Mouse (Mus musculus) CD4-positive, CD25-positive, alpha-beta regulatory T cell, adult 2 months (primary cell): ENCODE results near the gene Dhrs9.
"Not testable (repeated sequence)": the region's sequence is repeated elsewhere in the genome, so short reads cannot be mapped to it uniquely, and the experiment has no call there.

Experiments
- DNase-seq: peaks from one replicate; pipeline ENCODE4 v3.0.0-alpha.2; 2012; ENCODE audit warnings: low read depth, low spot score

Gene Dhrs9

GRCm38 (mm10) chr2:69380281-69380680 is at the start of gene Dhrs9:
Gene Dhrs9, plus strand, starts transcription at chr2:69380445.
- peak; percentile 46 for DNase-seq

- not testable (repeated sequence) for DNase-seq
These were observed 48.7 kb upstream of the Dhrs9 start for GRCm38 (mm10) chr2:69331523-69331922.

- no peak for DNase-seq
These were observed 38.7 kb upstream of the Dhrs9 start for GRCm38 (mm10) chr2:69341506-69341905.

GRCm38 (mm10) chr2:69342496-69343221 is 37.6 kb upstream of the Dhrs9 start, which contains the start of gene Abcb11:
Gene Abcb11, minus strand, starts transcription at chr2:69342616.
- no peak for DNase-seq

- not testable (repeated sequence) for DNase-seq
These were observed 24.8 kb upstream of the Dhrs9 start for GRCm38 (mm10) chr2:69355402-69355801.

GRCm38 (mm10) chr2:69364831-69365230 is 15.4 kb upstream of the Dhrs9 start:
- DNase-seq, result no peak

GRCm38 (mm10) chr2:69365275-69365674 is 15.0 kb upstream of the Dhrs9 start:
- DNase-seq, result no peak

GRCm38 (mm10) chr2:69376780-69377179 is 3.5 kb upstream of the Dhrs9 start:
- no peak for DNase-seq

- DNase-seq, result no peak
These were observed 444 bp upstream of the Dhrs9 start for GRCm38 (mm10) chr2:69379801-69380200.

- DNase-seq, result peak; percentile 4
These were observed 1.5 kb downstream of the Dhrs9 start for GRCm38 (mm10) chr2:69381740-69382139.

- no peak for DNase-seq
These were observed 2.6 kb downstream of the Dhrs9 start for GRCm38 (mm10) chr2:69382838-69383237.

GRCm38 (mm10) chr2:69386118-69386871 is 6.0 kb downstream of the Dhrs9 start:
- no peak for DNase-seq

GRCm38 (mm10) chr2:69393947-69394346 is 13.7 kb downstream of the Dhrs9 start:
- no peak for DNase-seq

GRCm38 (mm10) chr2:69395597-69396248 is 15.5 kb downstream of the Dhrs9 start:
- DNase-seq, result no peak

GRCm38 (mm10) chr2:69396760-69397435 is 16.7 kb downstream of the Dhrs9 start:
- DNase-seq, result no peak

- no peak for DNase-seq
These were observed 20.8 kb downstream of the Dhrs9 start for GRCm38 (mm10) chr2:69400866-69401604.

- no peak for DNase-seq
These were observed 21.6 kb downstream of the Dhrs9 start for GRCm38 (mm10) chr2:69401891-69402290.

GRCm38 (mm10) chr2:69402309-69402708 is 22.1 kb downstream of the Dhrs9 start:
- no peak for DNase-seq

- no peak for DNase-seq
These were observed 25.4 kb downstream of the Dhrs9 start for GRCm38 (mm10) chr2:69405692-69406091.

GRCm38 (mm10) chr2:69414539-69414938 is 34.3 kb downstream of the Dhrs9 start:
- DNase-seq, result no peak

GRCm38 (mm10) chr2:69415070-69415469 is 34.8 kb downstream of the Dhrs9 start:
- DNase-seq, result no peak
